ENCODE assay signal across 17 mouse cellular contexts in genomic region chr3:31019287-31019686, GRCm38 (mm10).
"Had no signal": no experiment of that assay in that cellular context is flagged by ENCODE, and none has a peak within 500 bp of the region (broad histone marks: within the 10 kb centered on the region; RNA-seq: fewer than 3 reads in every experiment).

No protein-coding gene starts in this region.

- H3K9ac ChIP-seq: neural tube, embryonic 12.5 days; neural tube, embryonic 13.5 days; neural tube, embryonic 15.5 days; stomach, embryonic 15.5 days had no signal

- H3K4me3 ChIP-seq: neural tube, embryonic 12.5 days; neural tube, embryonic 13.5 days; neural tube, embryonic 15.5 days; stomach, embryonic 15.5 days had no signal

- H3K27me3 ChIP-seq: neural tube, embryonic 12.5 days; neural tube, embryonic 13.5 days; neural tube, embryonic 15.5 days; stomach, embryonic 15.5 days had no signal

- DNase-seq: retina, postnatal 1 day; right cerebral cortex, adult 18-20 months; right cerebral cortex, postnatal 14 days; right cerebral cortex, postnatal 25 days; right cerebral cortex, postnatal 4 days; spleen, adult 18-20 months; thymus, adult 18-20 months; thymus, adult 2 months; thymus, postnatal 14 days; thymus, postnatal 25 days; thymus, postnatal 36 days; thymus, postnatal 4 days had no signal

- H3K27ac ChIP-seq: neural tube, embryonic 12.5 days; neural tube, embryonic 13.5 days; neural tube, embryonic 15.5 days; stomach, embryonic 15.5 days; stomach, postnatal 0 days had no signal

- H3K9me3 ChIP-seq: neural tube, embryonic 12.5 days; neural tube, embryonic 13.5 days; neural tube, embryonic 15.5 days; stomach, embryonic 15.5 days had no signal
